Mouse (Mus musculus): Measurements from ENCODE around the gene Bsg. TPM values are rescaled to one million over a fixed set of nuclear protein-coding genes. Genes with fewer than 3 reads are reported as not detected.
A peak's percentile ranks its signal among the peaks of the same experiment; 100 is the strongest.
"Not testable (repeated sequence)": the region's sequence is repeated elsewhere in the genome, so short reads cannot be mapped to it uniquely, and the experiment has no call there.

Gene Bsg
- total RNA-seq, 2 experiments from 2014 or later = 555 to 610 TPM

- DNase-seq = no peak
Measured at GRCm38 (mm10) chr10:79736706-79737105, 32.4 kb downstream of the Bsg start.

- DNase-seq = no peak
Measured at GRCm38 (mm10) chr10:79738259-79738658, 34.0 kb downstream of the Bsg start.

GRCm38 (mm10) chr10:79739234-79739633 is 34.9 kb downstream of the Bsg start:
- no peak for DNase-seq

GRCm38 (mm10) chr10:79740863-79741262 is 36.6 kb downstream of the Bsg start:
- DNase-seq = no peak

GRCm38 (mm10) chr10:79743161-79743560 is 38.9 kb downstream of the Bsg start:
- no peak for DNase-seq

GRCm38 (mm10) chr10:79743650-79744365 is 39.5 kb downstream of the Bsg start:
- DNase-seq = no peak

GRCm38 (mm10) chr10:79745411-79745810 is 41.1 kb downstream of the Bsg start:
- DNase-seq = no peak

GRCm38 (mm10) chr10:79745898-79746773 is 41.8 kb downstream of the Bsg start, which contains the start of gene Polrmt:
Gene Polrmt, minus strand, starts transcription at chr10:79746581.
- peak; percentile 94 to 96 for DNase-seq

- DNase-seq = no peak
Measured at GRCm38 (mm10) chr10:79746774-79747151, 42.5 kb downstream of the Bsg start.

GRCm38 (mm10) chr10:79748496-79748895 is 44.2 kb downstream of the Bsg start:
- no peak for DNase-seq

- DNase-seq = peak; percentile 56 to 57
Measured at GRCm38 (mm10) chr10:79754856-79755516, 50.7 kb downstream of the Bsg start, which contains the start of gene Fgf22. Gene Fgf22, plus strand, starts transcription at chr10:79755076.

GRCm38 (mm10) chr10:79755854-79756253 is 51.6 kb downstream of the Bsg start:
- DNase-seq = no peak

- no peak for DNase-seq
Measured at GRCm38 (mm10) chr10:79756660-79757059, 52.4 kb downstream of the Bsg start.

GRCm38 (mm10) chr10:79759675-79760074 is 55.4 kb downstream of the Bsg start:
- DNase-seq = not testable (repeated sequence)

- no peak for DNase-seq
Measured at GRCm38 (mm10) chr10:79760603-79761143, 56.4 kb downstream of the Bsg start.

Other genes with a start within 250 kb of the Bsg start
- not detected for gene Vmn2r83, start 235.8 kb upstream of the Bsg start, total RNA-seq (2021)
- 1 to 10 TPM; 5.3 to 5.9 TPM for gene Plpp2, start 170.7 kb upstream of the Bsg start, total RNA-seq (2021)
- gene Mier2, start 149.3 kb upstream of the Bsg start, total RNA-seq (2021) = 10 to 100 TPM; 54.0 to 60.9 TPM
- under 1 TPM in 1 of 2 experiments, not detected in 1; 0.60 TPM for gene Theg, start 117.2 kb upstream of the Bsg start, total RNA-seq (2021)
- gene C2cd4c, start 90.5 kb upstream of the Bsg start, total RNA-seq (2021) = 10 to 100 TPM; 14.6 to 14.8 TPM
- gene Shc2, start 66.6 kb upstream of the Bsg start, total RNA-seq (2021) = 10 to 100 TPM; 44.0 to 44.8 TPM
- under 1 TPM in 1 of 2 experiments, not detected in 1; 0.61 TPM for gene Odf3l2, start 58.8 kb upstream of the Bsg start, total RNA-seq (2021)
- not detected for gene Madcam1, start 39.9 kb upstream of the Bsg start, total RNA-seq (2021)
- 10 to 100 TPM; 64.6 to 68.3 TPM for gene Tpgs1, start 35.1 kb upstream of the Bsg start, total RNA-seq (2021)
- 10 to 100 TPM; 67.0 to 70.2 TPM for gene Cdc34, start 22.3 kb upstream of the Bsg start, total RNA-seq (2021)
- gene Gzmm, start 15.5 kb upstream of the Bsg start, total RNA-seq (2021) = 1 to 10 TPM; 2.4 to 2.5 TPM
- 100 to 1,000 TPM; 106 to 118 TPM for gene Hcn2, start 12.1 kb downstream of the Bsg start, total RNA-seq (2021)
- 10 to 100 TPM; 50.1 to 52.6 TPM for gene Polrmt, start 42.1 kb downstream of the Bsg start, total RNA-seq (2021)
- 1 to 10 TPM; 1.1 to 1.3 TPM for gene Fgf22, start 50.6 kb downstream of the Bsg start, total RNA-seq (2021)
- gene Rnf126, start 62.5 kb downstream of the Bsg start, total RNA-seq (2021) = 10 to 100 TPM; 81.4 to 82.9 TPM
- 1 to 10 TPM; 1.3 to 1.8 TPM for gene Fstl3, start 72.8 kb downstream of the Bsg start, total RNA-seq (2021)
- gene Prss57, start 86.5 kb downstream of the Bsg start, total RNA-seq (2021) = under 1 TPM; 0.47 to 0.73 TPM
- gene Palm, start 89.1 kb downstream of the Bsg start, total RNA-seq (2021) = 100 to 1,000 TPM; 262 to 290 TPM
- gene Misp, start 116.5 kb downstream of the Bsg start, total RNA-seq (2021) = 1 to 10 TPM in 1 of 2 experiments, under 1 TPM in 1; 0.82 to 1.4 TPM
- gene Ptbp1, start 149.9 kb downstream of the Bsg start, total RNA-seq (2021) = 10 to 100 TPM; 43.1 to 52.6 TPM
- gene Prtn3, start 170.0 kb downstream of the Bsg start, total RNA-seq (2021) = 1 to 10 TPM in 1 of 2 experiments, not detected in 1; 1.0 TPM
- 10 to 100 TPM; 28.4 to 28.7 TPM for gene Plppr3, start 170.1 kb downstream of the Bsg start, total RNA-seq (2021)
- gene Elane, start 181.8 kb downstream of the Bsg start, total RNA-seq (2021) = not detected
- gene Cfd, start 186.4 kb downstream of the Bsg start, total RNA-seq (2021) = not detected
- gene Med16, start 204.4 kb downstream of the Bsg start, total RNA-seq (2021) = 10 to 100 TPM; 53.0 to 54.1 TPM
- not detected for gene Gm26602, start 206.4 kb downstream of the Bsg start, total RNA-seq (2021)
- 1 to 10 TPM; 6.4 to 6.8 TPM for gene Kiss1r, start 212.5 kb downstream of the Bsg start, total RNA-seq (2021)
- gene R3hdm4, start 216.7 kb downstream of the Bsg start, total RNA-seq (2021) = 100 to 1,000 TPM; 397 to 399 TPM
- 1 to 10 TPM; 4.8 to 5.1 TPM for gene Arid3a, start 222.6 kb downstream of the Bsg start, total RNA-seq (2021)

Data from layer of hippocampus, postnatal 36 days (tissue).